Mouse (Mus musculus): ENCODE data around the gene Serf2. TPM values are rescaled to one million over a fixed set of nuclear protein-coding genes. Genes with fewer than 3 reads are reported as not detected.

Serf2 gene
- 1,000 to 10,000 TPM in 1 of 2 experiments, 100 to 1,000 TPM in 1; 627 to 1,090 TPM for polyA plus RNA-seq (2012; fragmentation: generic; extraction: Trizol)

DNA sequence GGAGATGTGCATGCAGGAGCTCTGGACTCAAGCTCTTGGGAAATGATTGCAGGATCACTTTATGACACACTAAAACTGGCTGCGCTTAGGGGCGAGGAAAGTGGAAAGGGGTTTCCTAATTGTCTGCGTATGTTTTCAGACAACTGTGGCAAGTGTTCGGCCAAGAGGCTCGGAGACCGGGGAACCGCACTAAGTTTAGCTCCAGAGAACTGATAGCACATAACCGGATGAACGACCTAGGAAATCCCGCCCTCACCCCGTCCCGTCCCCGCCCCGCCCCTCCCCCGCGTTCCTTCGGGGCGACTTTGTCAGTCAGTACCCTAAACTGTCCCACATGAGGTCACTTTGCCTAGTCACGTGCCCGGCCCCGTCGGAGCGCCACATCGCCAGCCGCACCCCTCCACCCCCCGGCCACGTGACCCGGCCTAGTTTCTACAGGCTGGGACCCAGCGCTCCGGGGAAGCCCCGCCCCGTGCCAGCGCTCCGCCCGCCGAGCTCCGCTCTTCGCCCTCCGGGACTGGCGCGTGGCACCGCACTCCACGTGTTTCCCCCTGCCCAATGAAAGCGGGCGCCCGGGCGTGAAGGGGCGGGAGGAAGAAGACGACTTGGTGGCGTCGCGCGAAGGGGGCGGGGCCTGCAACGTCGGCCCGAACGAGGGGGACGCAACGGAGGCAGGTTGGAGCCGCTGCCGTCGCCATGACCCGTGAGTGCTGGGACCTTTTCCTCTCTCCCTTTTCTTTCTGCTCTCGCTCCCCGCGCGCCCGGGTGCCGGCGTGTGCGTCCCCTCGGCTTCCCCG is at the start of gene Serf2:
Serf2 (plus strand) TSS at position 457 of the 797 bp plus-strand sequence.

DNA sequence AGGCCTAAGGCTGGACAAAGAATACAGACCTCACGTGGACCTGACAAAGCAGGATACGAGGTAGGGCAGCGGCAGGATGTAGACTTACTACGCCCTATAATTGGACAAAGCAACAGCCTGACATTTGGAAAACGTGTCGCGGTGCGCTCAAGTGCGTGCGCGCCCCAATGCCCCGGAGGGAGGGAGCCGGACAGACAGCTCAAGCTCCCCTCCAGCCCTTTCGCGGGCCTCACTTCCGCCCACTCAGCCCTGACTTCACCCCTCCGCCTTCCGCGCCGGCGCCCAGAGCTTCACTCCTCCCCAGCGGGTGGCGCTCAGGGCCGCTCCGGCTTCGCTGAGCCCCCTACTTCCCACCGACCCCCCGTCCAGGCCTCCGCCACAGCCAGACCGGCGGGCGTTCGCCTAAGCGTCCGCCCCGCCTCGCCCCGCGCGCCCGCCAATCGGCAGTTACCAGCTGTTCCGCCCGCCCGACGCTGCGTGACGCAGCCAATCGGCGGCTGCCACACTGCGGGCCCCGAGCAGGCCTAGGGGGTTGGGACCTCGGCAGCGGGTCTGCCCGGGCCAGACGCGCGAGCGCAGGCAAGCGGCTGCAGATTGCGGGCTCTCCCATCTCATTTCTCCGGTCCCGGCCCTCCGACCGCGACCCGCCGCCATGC is 35.5 kb upstream of the Serf2 start, which contains the start of the genes Pdia3 and Catsper2:
Pdia3 (plus strand) TSS at position 389 of the 656 bp plus-strand sequence.
Catsper2 (minus strand) TSS at position 406 of the 656 bp plus-strand sequence.

DNA sequence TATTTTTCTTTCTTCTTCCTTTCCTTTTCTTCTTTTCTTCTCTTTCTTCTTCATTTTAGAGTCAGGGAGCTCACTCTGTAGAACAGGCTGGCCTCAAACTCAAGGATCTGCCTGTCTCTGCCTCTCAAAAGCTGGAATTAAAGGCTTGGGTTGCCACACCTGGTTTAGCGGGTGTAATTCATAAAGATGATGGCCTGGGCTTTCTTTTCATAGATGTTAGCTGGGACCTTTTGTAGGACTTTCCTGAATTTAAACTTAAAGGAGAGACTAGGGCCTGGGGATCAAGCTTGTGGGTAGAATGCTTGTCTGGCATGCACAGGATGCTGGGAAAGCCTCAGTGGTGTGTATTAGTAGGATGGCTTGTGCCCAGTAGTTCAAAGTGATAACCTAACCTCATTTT is 4.8 kb upstream of the Serf2 start, which contains the start of gene Ell3:
Ell3 (minus strand) TSS at position 101 of the 400 bp plus-strand sequence.

DNA sequence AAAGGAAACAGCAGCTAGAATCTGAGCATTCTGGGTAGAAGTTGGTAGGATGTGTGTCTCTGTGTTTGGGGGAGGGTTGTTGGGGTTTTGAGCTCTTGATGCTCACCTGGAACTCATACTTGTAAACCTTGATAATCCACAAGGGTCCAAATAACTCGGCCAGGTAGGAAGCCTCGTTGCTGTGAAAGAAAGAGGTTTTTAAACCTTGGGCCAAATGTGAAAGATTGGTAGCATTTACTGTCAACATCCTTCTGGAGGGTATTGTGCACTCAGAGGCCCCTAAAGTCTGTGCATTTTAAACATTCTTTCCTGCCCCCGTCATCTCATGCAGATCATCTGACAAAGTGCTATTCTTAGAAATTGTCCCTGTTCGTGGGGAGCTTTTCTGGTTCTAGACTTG is 4.0 kb downstream of the Serf2 start, which contains the start of gene Hypk:
Hypk (plus strand) TSS at position 301 of the 400 bp plus-strand sequence.

DNA sequence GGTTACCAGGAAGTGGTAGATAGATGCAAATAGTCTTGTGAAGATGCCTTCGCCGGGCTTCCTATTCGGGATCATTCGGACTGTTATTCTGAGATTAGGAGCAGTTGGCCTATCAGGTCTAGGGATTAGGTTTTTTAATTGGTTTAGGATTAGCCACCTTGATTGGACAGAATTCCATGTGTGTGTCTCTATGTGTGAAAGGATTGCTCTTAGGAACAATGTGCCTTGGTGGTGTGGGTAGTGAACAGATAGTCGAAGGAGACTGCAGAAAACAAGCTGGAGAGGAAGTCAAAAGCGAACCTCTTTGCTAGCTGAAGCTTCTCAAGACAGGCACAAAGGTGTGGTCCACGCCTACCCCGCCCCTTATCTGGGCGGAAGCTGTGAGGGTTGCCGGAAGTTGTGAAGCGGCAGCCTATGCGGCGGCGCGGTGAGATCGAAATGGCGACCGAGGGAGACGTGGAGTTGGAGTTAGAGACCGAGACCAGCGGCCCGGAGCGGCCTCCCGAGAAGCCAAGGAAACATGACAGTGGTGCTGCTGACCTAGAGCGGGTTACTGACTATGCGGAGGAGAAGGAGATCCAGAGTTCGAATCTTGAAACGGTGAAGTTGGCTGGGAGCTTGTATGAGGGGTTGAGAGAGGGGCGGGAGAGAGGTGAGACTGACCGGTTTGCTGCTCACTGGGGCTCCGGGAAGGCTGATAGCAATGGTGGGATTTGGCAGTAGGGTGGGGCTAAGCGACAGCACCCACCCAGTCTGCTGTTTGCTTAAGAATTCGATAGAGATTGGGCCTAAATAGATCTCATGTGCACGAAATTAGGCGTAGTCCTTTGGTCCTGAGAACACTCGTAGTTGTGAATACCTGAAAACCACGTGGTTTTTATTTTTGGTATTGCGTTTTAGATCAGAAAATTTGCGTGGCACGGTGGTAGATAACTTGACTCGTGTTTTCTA is 8.0 kb downstream of the Serf2 start, which contains the start of gene Serinc4:
Serinc4 (minus strand) TSS at position 90 of the 951 bp plus-strand sequence.

DNA sequence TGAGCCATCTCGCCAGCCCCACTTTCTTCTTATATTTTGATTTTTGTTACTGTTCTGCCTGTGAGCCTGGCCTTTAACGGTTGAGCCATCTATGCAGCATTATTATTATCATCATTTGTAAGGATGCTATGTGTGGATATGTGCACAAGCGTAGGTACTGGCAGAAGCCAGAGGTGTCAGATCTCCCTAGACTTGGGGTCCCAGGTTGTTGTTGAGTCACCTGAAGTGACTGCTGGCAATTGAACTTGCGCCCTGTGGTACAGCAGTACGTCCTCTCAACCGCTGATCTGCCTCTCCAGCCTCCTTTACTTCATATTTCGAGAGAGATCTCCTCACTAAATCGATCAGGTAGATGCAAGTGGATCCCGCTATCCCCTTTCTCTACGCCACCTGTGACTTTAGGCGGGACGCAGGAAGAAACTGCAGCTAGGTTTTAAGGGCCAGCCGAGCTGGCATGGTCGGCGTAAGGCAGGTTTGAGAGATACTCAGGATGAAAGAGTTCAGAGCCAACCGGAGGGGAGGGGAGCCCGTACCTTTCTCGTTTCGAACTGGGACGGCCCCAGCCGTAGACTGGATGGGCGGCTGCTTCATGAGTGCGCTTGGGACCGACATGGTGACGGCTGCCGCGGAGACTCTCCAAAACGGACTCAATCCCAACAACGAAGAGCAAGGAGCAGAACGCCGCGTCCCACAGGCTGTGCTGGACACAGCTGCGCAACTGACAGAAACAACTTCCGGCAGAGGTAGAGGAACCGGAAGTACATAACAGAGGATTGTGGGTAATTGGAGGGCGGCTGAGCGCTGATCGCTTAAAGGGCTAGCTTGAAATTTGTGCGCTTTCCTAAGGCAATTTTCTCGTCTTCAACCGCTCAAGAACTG is 24.5 kb downstream of the Serf2 start, which contains the start of gene Mfap1b:
Mfap1b (minus strand) TSS at position 767 of the 879 bp plus-strand sequence.

DNA sequence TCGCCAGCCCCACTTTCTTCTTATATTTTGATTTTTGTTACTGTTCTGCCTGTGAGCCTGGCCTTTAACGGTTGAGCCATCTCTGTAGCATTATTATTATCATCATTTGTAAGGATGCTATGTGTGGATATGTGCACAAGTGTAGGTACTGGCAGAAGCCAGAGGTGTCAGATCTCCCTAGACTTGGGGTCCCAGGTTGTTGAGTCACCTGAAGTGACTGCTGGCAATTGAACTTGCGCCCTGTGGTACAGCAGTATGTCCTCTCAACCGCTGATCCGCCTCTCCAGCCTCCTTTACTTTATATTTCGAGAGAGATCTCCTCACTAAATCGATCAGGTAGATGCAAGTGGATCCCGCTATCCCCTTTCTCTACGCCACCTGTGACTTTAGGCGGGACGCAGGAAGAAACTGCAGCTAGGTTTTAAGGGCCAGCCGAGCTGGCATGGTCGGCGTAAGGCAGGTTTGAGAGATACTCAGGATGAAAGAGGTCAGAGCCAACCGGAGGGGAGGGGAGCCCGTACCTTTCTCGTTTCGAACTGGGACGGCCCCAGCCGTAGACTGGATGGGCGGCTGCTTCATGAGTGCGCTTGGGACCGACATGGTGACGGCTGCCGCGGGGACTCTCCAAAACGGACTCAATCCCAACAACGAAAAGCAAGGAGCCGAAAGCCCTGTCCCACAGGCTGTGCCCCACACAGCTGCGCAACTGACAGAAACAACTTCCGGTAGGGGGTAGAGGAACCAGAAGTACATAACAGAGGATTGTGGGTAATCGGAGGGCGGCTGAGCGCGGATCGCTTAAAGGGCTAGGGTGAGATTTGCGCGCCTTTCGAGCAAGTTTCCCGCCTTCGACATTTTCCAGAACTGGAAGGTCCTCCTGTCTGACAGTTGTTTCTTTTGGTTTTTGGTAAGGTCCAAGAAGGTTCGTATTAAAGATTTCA is 57.2 kb downstream of the Serf2 start, which contains the start of the genes Mfap1a and Wdr76:
Mfap1a (minus strand) TSS at position 724 of the 941 bp plus-strand sequence.
Wdr76 (plus strand) TSS at position 782 of the 941 bp plus-strand sequence.

Other genes starting within 250 kb of the Serf2 start
- 10 to 100 TPM in 1 of 2 experiments, 1 to 10 TPM in 1; 1.9 to 16.1 TPM for gene Trp53bp1, start 177.8 kb upstream of the Serf2 start, polyA plus RNA-seq (2012; fragmentation: generic; extraction: Trizol)
- gene Map1a, start 159.6 kb upstream of the Serf2 start, polyA plus RNA-seq (2012; fragmentation: generic; extraction: Trizol), result 10 to 100 TPM in 1 of 2 experiments, 1 to 10 TPM in 1; 9.6 to 20.3 TPM
- gene Ppip5k1, start 93.8 kb upstream of the Serf2 start, polyA plus RNA-seq (2012; fragmentation: generic; extraction: Trizol), result 1 to 10 TPM; 1.7 to 5.2 TPM
- under 1 TPM; 0.33 to 0.79 TPM for gene Ckmt1, start 91.5 kb upstream of the Serf2 start, polyA plus RNA-seq (2012; fragmentation: generic; extraction: Trizol)
- gene Strc, start 62.0 kb upstream of the Serf2 start, polyA plus RNA-seq (2012; fragmentation: generic; extraction: Trizol), result not detected
- 100 to 1,000 TPM in 1 of 2 experiments, 10 to 100 TPM in 1; 29.7 to 200 TPM for gene Pdia3, start 35.4 kb upstream of the Serf2 start, polyA plus RNA-seq (2012; fragmentation: generic; extraction: Trizol)
- gene Catsper2, start 35.4 kb upstream of the Serf2 start, polyA plus RNA-seq (2012; fragmentation: generic; extraction: Trizol), result 1 to 10 TPM in 1 of 2 experiments, under 1 TPM in 1; 0.56 to 2.3 TPM
- gene Ell3, start 4.9 kb upstream of the Serf2 start, polyA plus RNA-seq (2012; fragmentation: generic; extraction: Trizol), result under 1 TPM in 1 of 2 experiments, not detected in 1; 0.14 TPM
- gene Hypk, start 4.1 kb downstream of the Serf2 start, polyA plus RNA-seq (2012; fragmentation: generic; extraction: Trizol), result 10 to 100 TPM; 12.1 to 14.8 TPM
- under 1 TPM in 1 of 2 experiments, not detected in 1; 0.55 TPM for gene Serinc4, start 7.6 kb downstream of the Serf2 start, polyA plus RNA-seq (2012; fragmentation: generic; extraction: Trizol)
- gene Mfap1b, start 24.9 kb downstream of the Serf2 start, polyA plus RNA-seq (2012; fragmentation: generic; extraction: Trizol), result 10 to 100 TPM in 1 of 2 experiments, 1 to 10 TPM in 1; 1.0 to 11.0 TPM
- gene Mfap1a, start 57.5 kb downstream of the Serf2 start, polyA plus RNA-seq (2012; fragmentation: generic; extraction: Trizol), result 1 to 10 TPM in 1 of 2 experiments, under 1 TPM in 1; 0.75 to 9.4 TPM
- 1 to 10 TPM in 1 of 2 experiments, under 1 TPM in 1; 0.37 to 1.7 TPM for gene Wdr76, start 57.5 kb downstream of the Serf2 start, polyA plus RNA-seq (2012; fragmentation: generic; extraction: Trizol)